Mouse (Mus musculus) heart, adult 2 months (tissue): ENCODE results near the gene Fam213a.

Experiments
- CTCF ChIP-seq: fragments of 200-600 bp; IDR thresholded peaks from 2 replicates; pipeline ENCODE4 v1.8.1; 2022; ENCODE audit warnings: antibody characterized with exemption, mild to moderate bottlenecking, moderate library complexity
- EP300 ChIP-seq: fragments of 200-500 bp; IDR thresholded peaks from 2 replicates; pipeline ENCODE4 v1.6.1; 2011; ENCODE audit warnings: low read depth, low read length, control low read depth; ENCODE audit not compliant: insufficient read depth
- POLR2A ChIP-seq: fragments of 200-500 bp; IDR thresholded peaks from 2 replicates; pipeline ENCODE4 v1.6.1; 2011; ENCODE audit warnings: mild to moderate bottlenecking, low read depth, low read length, control low read depth; ENCODE audit not compliant: insufficient read depth

DNA sequence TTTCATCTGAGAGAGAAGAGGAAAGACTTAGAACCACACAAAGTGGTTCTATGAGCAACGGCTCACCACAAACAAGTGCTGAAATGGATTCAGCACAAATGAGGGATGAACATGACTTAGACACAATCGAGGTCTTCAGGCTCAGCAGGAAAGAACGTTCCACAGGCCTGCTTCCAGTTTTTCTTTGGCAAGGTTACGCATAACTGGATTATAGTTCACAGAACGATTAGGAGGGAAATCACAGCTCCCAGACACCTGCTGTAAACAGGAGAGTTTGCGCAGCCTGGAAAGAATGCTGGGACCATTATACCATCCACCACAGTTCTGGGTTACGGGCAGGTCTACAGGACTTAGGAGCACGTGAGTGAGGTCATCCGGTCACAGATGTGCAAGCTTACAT is 7.9 kb downstream of the Fam213a start:
- TF ChIP-seq EP300 = no peak
- TF ChIP-seq POLR2A = no peak
- no peak for TF ChIP-seq CTCF
